7 mouse cellular contexts compared by ENCODE assay signal in genomic region chr3:109341631-109342030, GRCm38 (mm10). TPM values are rescaled to one million over a fixed set of nuclear protein-coding genes. Genes with fewer than 3 reads are reported as not detected.
A peak's percentile ranks its signal among the peaks of the same experiment; 100 is the strongest.
DNase-seq lines count a peak whose midpoint lies in the region; ATAC-seq and TF ChIP-seq lines count a peak whose summit lies in the region.

No protein-coding gene starts in this region.

- TF ChIP-seq EP300 in MEL (IDR thresholded peaks at IDR 0.05; ENCODE audit: low read depth in 1 of 2, low read length in 2 of 2), result no peak

- no peak overlapping the region for H3K9ac ChIP-seq in MEL (ENCODE audit: control insufficient read depth, low read depth, low read length, poor library complexity, severe bottlenecking)
- no peak overlapping the region for H3K9ac ChIP-seq in liver, embryonic 16.5 days (ENCODE audit: low read depth, low read length)

- peak; percentile 77 for ATAC-seq in inflammation-experienced regulatory T-cells, adult 6 months
- no peak for ATAC-seq in liver, embryonic 16.5 days (ENCODE audit: low read depth)

- WGBS in liver, embryonic 16.5 days (ENCODE audit: insufficient replicate concordance), result under 1% methylated on average over 8 of the region's 8 CpGs

- no peaks in the 10 kb centered on the region for H3K36me3 ChIP-seq in MEL (ENCODE audit: control insufficient read depth in 1 of 2, insufficient read depth in 2 of 2, low read length in 2 of 2)
- no peaks in the 10 kb centered on the region for H3K36me3 ChIP-seq in liver, embryonic 16.5 days (ENCODE audit: control insufficient read depth, insufficient read depth)

- intact Hi-C loops in gastrocnemius, postnatal 14 days (cut with DNase I; ENCODE audit: low total_unique reads), result loop anchor here (10.0 kb wide), 2 partner anchors 143 to 167 kb away; no protein-coding TSS in a partner anchor

- no peaks in the 10 kb centered on the region; a peak in 1 of 4 replicates for H3K27me3 ChIP-seq in MEL (ENCODE audit: control insufficient read depth in 1 of 2, insufficient read depth in 2 of 2, low read length in 2 of 2)
- H3K27me3 ChIP-seq in liver, embryonic 16.5 days (ENCODE audit: control insufficient read depth, insufficient read depth, low read depth, low read length), result peaks cover 31% of the 10 kb centered on the region

- peak; percentile 33 for DNase-seq in MEL (ENCODE audit: low read depth, low spot score)
- peak; percentile 25 for DNase-seq in adrenal gland, postnatal 25 days
- peak; percentile 39 for DNase-seq in gastrocnemius, postnatal 14 days
- peak; percentile 38 to 52 for DNase-seq in natural killer cell, adult 2 months (ENCODE audit: low spot score in 2 of 2)
- peak; percentile 71 to 75 for DNase-seq in thymus, postnatal 36 days

- no peaks in the 10 kb centered on the region for H3K4me1 ChIP-seq in MEL (ENCODE audit: control insufficient read depth in 1 of 2, insufficient read depth in 2 of 2, low read length in 2 of 2)
- no peaks in the 10 kb centered on the region for H3K4me1 ChIP-seq in liver, embryonic 16.5 days (ENCODE audit: control insufficient read depth, low read depth, low read length)

- no peak overlapping the region for H3K4me3 ChIP-seq in MEL (ENCODE audit: control insufficient read depth in 1 of 2, insufficient read depth in 1 of 2, low read depth in 2 of 2, low read length in 2 of 2)
- peak overlapping the region; percentile 60 for H3K4me3 ChIP-seq in liver, embryonic 16.5 days (ENCODE audit: low read depth, low read length)

- no peak overlapping the region for H3K27ac ChIP-seq in MEL (ENCODE audit: control insufficient read depth, low read depth, low read length)
- H3K27ac ChIP-seq in liver, embryonic 16.5 days (ENCODE audit: low read length), result 0 out of 2 replicates have a peak overlapping the region, but pooled peaks have one; percentile 45

- no peak for TF ChIP-seq POLR2A in MEL (IDR thresholded peaks at IDR 0.05; ENCODE audit: control insufficient read depth in 1 of 2, insufficient read depth in 1 of 2, low read depth in 1 of 2, low read length in 2 of 2, poor library complexity in 1 of 2)

- no peak for TF ChIP-seq CTCF in MEL (IDR thresholded peaks at IDR 0.05 in 2 of 3, conservative IDR thresholded peaks at IDR 0.05 in 1 of 3; ENCODE audit: control insufficient read depth in 1 of 3, insufficient read depth in 1 of 3, low read depth in 2 of 3, low read length in 3 of 3, poor library complexity in 1 of 3, severe bottlenecking in 1 of 3)

- H3K9me3 ChIP-seq in MEL (replicated peaks; ENCODE audit: insufficient read depth, low read length), result no peaks in the 10 kb centered on the region
- H3K9me3 ChIP-seq in liver, embryonic 16.5 days (replicated peaks; ENCODE audit: control insufficient read depth, low read length), result no peaks in the 10 kb centered on the region

- no peaks in the 10 kb centered on the region for H3K79me2 ChIP-seq in MEL (ENCODE audit: control insufficient read depth, insufficient read depth, low read length, poor library complexity)

- peak overlapping the region; percentile 74 for H3K4me2 ChIP-seq in liver, embryonic 16.5 days (ENCODE audit: low read depth, low read length)

- TF ChIP-seq RAD21 in MEL (IDR thresholded peaks at IDR 0.05; ENCODE audit: low read depth, low read length), result no peak

TF ChIP-seq in MEL, 35 proteins besides CTCF, POLR2A, EP300 and RAD21:
- no peak for TF ChIP-seq USF1 (IDR thresholded peaks at IDR 0.05; ENCODE audit: low read depth, low read length)
TF ChIP-seq in MEL: peak in this region for 0.

RNA-seq across cellular contexts. Expression of gene Vav3, which starts 1.2 kb away (rescaled TPM):
- not detected in 2 replicates for total RNA-seq in MEL (2012; rRNA removed)
- not detected for polyA plus RNA-seq in MEL (2012; ENCODE audit: insufficient read depth in 1 of 2, insufficient read length in 2 of 2, low read depth in 1 of 2, low replicate concordance in 2 of 2, missing spikeins in 1 of 2)
- 2.8 and 4.4 TPM in 2 replicates for total RNA-seq in adrenal gland, postnatal 25 days (2021)
- total RNA-seq in gastrocnemius, postnatal 14 days (2021), result 1 to 10 TPM; 2.9 to 4.6 TPM
- 10 to 100 TPM in 1 of 3 experiments, 1 to 10 TPM in 2; 5.0 to 15.2 (median 9.9) TPM for polyA plus RNA-seq in inflammation-experienced regulatory T-cells, adult 6 months (2017; shearing (Covaris generic))
- polyA plus RNA-seq in liver, embryonic 16.5 days (2015; fragmentation: Nextera tagmentation; extraction: Ambion mirVana), result 2.7 and 2.9 TPM in 2 replicates
